Mouse (Mus musculus) limb, embryonic 14.5 days (tissue): ENCODE results near the gene Cpeb3. TPM values are rescaled to one million over a fixed set of nuclear protein-coding genes. Genes with fewer than 3 reads are reported as not detected.

Experiments
- ATAC-seq: fragments of 200-750 bp; cut with Nextera tagmentation; 2 replicates; pipeline ENCODE4 v1.8.0; 2017; ENCODE audit warnings: low read depth, moderate number of reproducible peaks, moderate TSS enrichment; ENCODE audit not compliant: low FRiP score
- DNase-seq: peaks from one replicate; pipeline ENCODE4 v3.0.0-alpha.2; 2015; ENCODE audit warnings: low spot score
- H3K27ac ChIP-seq: fragments of 300-500 bp; sonication (generic); replicated peaks from 2 replicates; pipeline ENCODE4 v1.5.1; 2014; ENCODE audit warnings: low read depth, mild to moderate bottlenecking, low read length, moderate library complexity, mixed read lengths
- H3K27me3 ChIP-seq: fragments of 300-500 bp; sonication (generic); 2 replicates; pipeline ENCODE4 v1.6.1; 2014; ENCODE audit warnings: low read length, mixed read lengths; ENCODE audit not compliant: control insufficient read depth, insufficient read depth
- H3K36me3 ChIP-seq: fragments of 300-500 bp; sonication (generic); 2 replicates; pipeline ENCODE4 v1.6.1; 2014; ENCODE audit warnings: mild to moderate bottlenecking, low read length, moderate library complexity, mixed read lengths; ENCODE audit not compliant: control insufficient read depth, insufficient read depth
- H3K4me1 ChIP-seq: fragments of 300-500 bp; sonication (generic); 2 replicates; pipeline ENCODE4 v1.6.1; 2014; ENCODE audit warnings: antibody characterized with exemption, low read length, mixed read lengths; ENCODE audit not compliant: control insufficient read depth, insufficient read depth
- H3K4me2 ChIP-seq: fragments of 300-500 bp; sonication (generic); replicated peaks from 2 replicates; pipeline ENCODE4 v1.6.1; 2014; ENCODE audit warnings: low read depth, mild to moderate bottlenecking, low read length, moderate library complexity; ENCODE audit not compliant: severe bottlenecking
- H3K4me3 ChIP-seq: fragments of 300-500 bp; sonication (generic); replicated peaks from 2 replicates; pipeline ENCODE4 v1.5.1; 2014; ENCODE audit warnings: low read length
- H3K9ac ChIP-seq: fragments of 300-500 bp; sonication (generic); 2 replicates; pipeline ENCODE4 v1.6.1; 2014; ENCODE audit warnings: mild to moderate bottlenecking, low read depth, low read length, moderate library complexity; ENCODE audit not compliant: severe bottlenecking
- H3K9me3 ChIP-seq: fragments of 300-500 bp; sonication (generic); 2 replicates; pipeline ENCODE4 v1.6.1; 2016; ENCODE audit warnings: low read length; ENCODE audit not compliant: control insufficient read depth
- POLR2A ChIP-seq: fragments of 200-500 bp; IDR thresholded peaks from 2 replicates; pipeline ENCODE4 v1.8.0; 2012; ENCODE audit warnings: inconsistent platforms, mild to moderate bottlenecking, moderate library complexity, borderline replicate concordance; ENCODE audit not compliant: insufficient read depth, insufficient read length; ENCODE audit errors: extremely low read depth
- WGBS: fragments of 180-500 bp; shearing (Covaris S2); extraction: QIAGEN DNeasy Blood & Tissue Kit; methylation state at CpG from one replicate; pipeline ENCODE4 v1.1.7; 2014; 5-methylcytosine and 5-hydroxymethylcytosine counted together
- polyA plus RNA-seq, 2 experiments: library from polyadenylated mRNA; depleted of rRNA in 1 of 2; stranded (reverse) in 1 of 2; unstranded in 1 of 2; fragments of >200 nt; fragmentation: Nextera tagmentation in 1 of 2; extraction: Ambion mirVana in 1 of 2; gene quantifications; 2 replicates each; pipeline versions ENCODE4 v1.2.1 to v1.2.3; 2012 to 2014

Gene Cpeb3
- polyA plus RNA-seq, 2 experiments: 1.4 to 1.6 TPM

- H3K9me3 ChIP-seq: no peaks in the 10 kb centered on the region
- WGBS: 89% methylated on average over 5 of the region's 5 CpGs
- H3K36me3 ChIP-seq: peaks cover 75% of the 10 kb centered on the region
- H3K27ac ChIP-seq: no peak overlapping the region
- DNase-seq: no peak
- no peak for TF ChIP-seq POLR2A
- H3K9ac ChIP-seq: no peak overlapping the region
- no peak overlapping the region for H3K4me2 ChIP-seq
- no peak for ATAC-seq
- no peaks in the 10 kb centered on the region for H3K27me3 ChIP-seq
- no peak overlapping the region for H3K4me3 ChIP-seq
- H3K4me1 ChIP-seq: no peaks in the 10 kb centered on the region
Observed at GRCm38 (mm10) chr19:37004557-37004956, 203.8 kb downstream of the Cpeb3 start.

Other genes starting within 250 kb of the Cpeb3 start
- 65.3 and 67.0 TPM in 2 replicates for gene March5, start 1.1 kb downstream of the Cpeb3 start, polyA plus RNA-seq (2012; rRNA removed)
- gene March5, start 1.1 kb downstream of the Cpeb3 start, polyA plus RNA-seq (2014; fragmentation: Nextera tagmentation; extraction: Ambion mirVana): 106 and 112 TPM in 2 replicates
- 22.5 and 23.3 TPM in 2 replicates for gene Ide, start 129.3 kb upstream of the Cpeb3 start, polyA plus RNA-seq (2012; rRNA removed)
- gene Ide, start 129.3 kb upstream of the Cpeb3 start, polyA plus RNA-seq (2014; fragmentation: Nextera tagmentation; extraction: Ambion mirVana): 49.9 and 50.2 TPM in 2 replicates
- 39.8 and 46.7 TPM in 2 replicates for gene Kif11, start 167.8 kb upstream of the Cpeb3 start, polyA plus RNA-seq (2012; rRNA removed)
- 47.1 and 51.3 TPM in 2 replicates for gene Kif11, start 167.8 kb upstream of the Cpeb3 start, polyA plus RNA-seq (2014; fragmentation: Nextera tagmentation; extraction: Ambion mirVana)
- 4.5 and 5.2 TPM in 2 replicates for gene Hhex, start 226.2 kb upstream of the Cpeb3 start, polyA plus RNA-seq (2012; rRNA removed)
- gene Hhex, start 226.2 kb upstream of the Cpeb3 start, polyA plus RNA-seq (2014; fragmentation: Nextera tagmentation; extraction: Ambion mirVana): 7.7 and 8.0 TPM in 2 replicates